Mouse (Mus musculus) embryonic fibroblast, embryonic 13.5 days (primary cell): Measurements from ENCODE around the gene Dcaf11.

Source experiments
- CTCF ChIP-seq: IDR thresholded peaks from 2 replicates; pipeline ENCODE4 v1.5.1; 2011; ENCODE audit warnings: mild to moderate bottlenecking, control low read depth, low read length, moderate library complexity, borderline replicate concordance; ENCODE audit not compliant: insufficient read depth
- POLR2A ChIP-seq: IDR thresholded peaks from 2 replicates; pipeline ENCODE4 v1.6.1; 2011; ENCODE audit warnings: low read depth, mild to moderate bottlenecking, control low read depth, low read length, moderate library complexity

DNA sequence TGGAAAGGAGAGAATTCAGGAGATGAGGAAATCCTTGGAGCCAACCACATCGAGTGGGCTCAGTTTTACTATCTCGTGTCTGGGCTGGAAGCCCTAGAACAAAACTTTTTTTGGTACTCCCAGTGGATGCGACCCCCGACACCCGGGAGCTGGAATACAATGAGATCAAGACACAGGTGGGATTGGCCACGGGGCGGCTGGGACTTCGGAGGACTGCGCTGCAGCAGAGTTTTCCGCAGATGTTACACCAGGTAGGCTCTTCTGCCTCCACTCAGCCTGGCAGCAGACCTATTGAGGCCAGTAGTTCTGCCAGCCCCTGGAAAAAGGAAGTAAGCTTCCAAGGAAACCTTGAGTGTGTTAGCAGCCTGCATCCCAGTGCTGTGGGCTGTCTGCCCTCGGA lies 3.4 kb downstream of the Dcaf11 start:
- TF ChIP-seq POLR2A (no peak), CTCF (no peak)
